Mouse (Mus musculus) hindbrain, postnatal 0 days (tissue): ENCODE measurements at regions not wholly inside any gene's neighbourhood (a gene's known extent, or its start where the extent isn't known, plus 50 kb on each side); places are given as distances from the start of the nearest gene placed in this dataset.

Experiments used
- ATAC-seq: fragments of 200-750 bp; cut with Nextera tagmentation; 2 replicates; pipeline ENCODE4 v1.8.0; 2017; ENCODE audit warnings: mild to moderate bottlenecking, moderate TSS enrichment, moderate library complexity
- DNase-seq: peaks from one replicate; pipeline ENCODE4 v3.0.0-alpha.2; 2015; ENCODE audit warnings: low spot score
- H3K27ac ChIP-seq: fragments of 300-500 bp; sonication (generic); 2 replicates; pipeline ENCODE4 v1.5.1; 2014; ENCODE audit warnings: mild to moderate bottlenecking
- H3K27me3 ChIP-seq: fragments of 300-500 bp; sonication (generic); 2 replicates; pipeline ENCODE4 v1.6.1; 2014; ENCODE audit warnings: low read length, mixed read lengths; ENCODE audit not compliant: insufficient read depth
- H3K36me3 ChIP-seq: fragments of 300-500 bp; sonication (generic); 2 replicates; pipeline ENCODE4 v1.6.1; 2014; ENCODE audit warnings: low read length, mixed read lengths; ENCODE audit not compliant: insufficient read depth
- H3K4me1 ChIP-seq: fragments of 300-500 bp; sonication (generic); 2 replicates; pipeline ENCODE4 v1.6.1; 2014; ENCODE audit warnings: antibody characterized with exemption, low read length, mixed read lengths; ENCODE audit not compliant: insufficient read depth
- H3K4me2 ChIP-seq: fragments of 300-500 bp; sonication (generic); 2 replicates; pipeline ENCODE4 v1.6.1; 2014; ENCODE audit warnings: low read depth, mild to moderate bottlenecking, low read length, moderate library complexity, mixed read lengths
- H3K4me3 ChIP-seq: fragments of 300-500 bp; sonication (generic); 2 replicates; pipeline ENCODE4 v1.5.1; 2014; ENCODE audit warnings: low read length
- H3K9ac ChIP-seq: fragments of 300-500 bp; sonication (generic); replicated peaks from 2 replicates; pipeline ENCODE4 v1.6.1; 2014; ENCODE audit warnings: mild to moderate bottlenecking, low read length, moderate library complexity, mixed read lengths
- H3K9me3 ChIP-seq: fragments of 300-500 bp; sonication (generic); 2 replicates; pipeline ENCODE4 v1.6.1; 2016; ENCODE audit warnings: low read length, mixed read lengths
- CTCF ChIP-seq: IDR thresholded peaks from 2 replicates; pipeline ENCODE4 v1.5.1; 2016; ENCODE audit warnings: antibody characterized with exemption, control low read depth, low read depth
- WGBS: fragments of 180-500 bp; shearing (Covaris S2); extraction: QIAGEN DNeasy Blood & Tissue Kit; methylation state at CpG from one replicate; pipeline ENCODE4 v1.1.7; 2014; 5-methylcytosine and 5-hydroxymethylcytosine counted together
- microRNA-seq, 2 experiments: library from miRNA; unstranded; fragments of <30 nt; microRNA quantifications; one replicate each; pipeline ENCODE4; 2016

GRCm38 (mm10) chr15:17569205-17569604 lies 840.6 kb downstream of the Cdh9 start:
- Histone ChIP-seq H3K27me3 (no peaks in the 10 kb centered on the region), H3K4me1 (no peaks in the 10 kb centered on the region), H3K36me3 (no peaks in the 10 kb centered on the region), H3K9ac (no peak overlapping the region), H3K9me3 (no peaks in the 10 kb centered on the region), H3K27ac (no peak overlapping the region), H3K4me2 (no peak overlapping the region), H3K4me3 (no peak overlapping the region)
- no peak for DNase-seq
- 90% methylated on average over 2 of the region's 2 CpGs for WGBS
- no peak for ATAC-seq
- no peak for TF ChIP-seq CTCF

GRCm38 (mm10) chr15:17588617-17589016 lies 860.1 kb downstream of the Cdh9 start:
- H3K27me3 ChIP-seq, result no peaks in the 10 kb centered on the region
- DNase-seq (no peak), ATAC-seq (no peak)
- H3K4me3 ChIP-seq, result no peak overlapping the region
- no peak overlapping the region for H3K4me2 ChIP-seq
- no peaks in the 10 kb centered on the region for H3K4me1 ChIP-seq
- TF ChIP-seq CTCF, result no peak
- no peaks in the 10 kb centered on the region for H3K36me3 ChIP-seq
- H3K9ac ChIP-seq, result no peak overlapping the region
- WGBS, result 87% methylated on average over 2 of the region's 2 CpGs
- no peaks in the 10 kb centered on the region for H3K9me3 ChIP-seq
- H3K27ac ChIP-seq, result no peak overlapping the region

GRCm38 (mm10) chr15:17604402-17604801 lies 875.8 kb downstream of the Cdh9 start:
- 58% methylated on average over 1 of the region's 1 CpGs for WGBS
- Histone ChIP-seq H3K4me3 (no peak overlapping the region), H3K4me2 (no peak overlapping the region), H3K4me1 (no peaks in the 10 kb centered on the region), H3K9me3 (no peaks in the 10 kb centered on the region), H3K36me3 (no peaks in the 10 kb centered on the region), H3K9ac (no peak overlapping the region), H3K27ac (no peak overlapping the region), H3K27me3 (no peaks in the 10 kb centered on the region)
- peak; percentile 11; the same call in 1 of the 2 replicates for TF ChIP-seq CTCF
- ATAC-seq (no peak), DNase-seq (peak; percentile 11)

GRCm38 (mm10) chr15:17614945-17615344 lies 886.4 kb downstream of the Cdh9 start:
- no peaks in the 10 kb centered on the region for H3K4me1 ChIP-seq
- no peak for ATAC-seq
- H3K9me3 ChIP-seq, result no peaks in the 10 kb centered on the region
- no peak overlapping the region for H3K9ac ChIP-seq
- DNase-seq, result no peak
- H3K27me3 ChIP-seq, result no peaks in the 10 kb centered on the region
- H3K27ac ChIP-seq, result no peak overlapping the region
- WGBS, result 81% methylated on average over 1 of the region's 1 CpGs
- H3K4me2 ChIP-seq, result no peak overlapping the region
- TF ChIP-seq CTCF, result no peak
- H3K36me3 ChIP-seq, result no peaks in the 10 kb centered on the region
- no peak overlapping the region for H3K4me3 ChIP-seq

- Histone ChIP-seq H3K36me3 (no peaks in the 10 kb centered on the region), H3K9me3 (no peaks in the 10 kb centered on the region), H3K4me1 (no peaks in the 10 kb centered on the region), H3K4me3 (no peak overlapping the region), H3K9ac (no peak overlapping the region), H3K4me2 (no peak overlapping the region), H3K27ac (no peak overlapping the region), H3K27me3 (no peaks in the 10 kb centered on the region)
- WGBS, result 90% methylated on average over 4 of the region's 4 CpGs
- DNase-seq (no peak), ATAC-seq (no peak)
- no peak for TF ChIP-seq CTCF
Measured at GRCm38 (mm10) chr15:17641218-17641617, 912.7 kb downstream of the Cdh9 start.

Small RNA genes lying in the stretch of these regions (microRNA-seq; reads per million reads assigned to microRNA genes)
- gene Gm22032, result 0 reads per million in 2 experiments
